Mouse (Mus musculus) adipocyte (in vitro differentiated cells): ENCODE measurements at regions not wholly inside any gene's neighbourhood (a gene's known extent, or its start where the extent isn't known, plus 50 kb on each side); places are given as distances from the start of the nearest gene placed in this dataset.

ENCODE experiments used
- DNase-seq: peaks from one replicate; pipeline ENCODE4 v3.0.0-alpha.2; 2016; ENCODE audit warnings: low spot score

DNA sequence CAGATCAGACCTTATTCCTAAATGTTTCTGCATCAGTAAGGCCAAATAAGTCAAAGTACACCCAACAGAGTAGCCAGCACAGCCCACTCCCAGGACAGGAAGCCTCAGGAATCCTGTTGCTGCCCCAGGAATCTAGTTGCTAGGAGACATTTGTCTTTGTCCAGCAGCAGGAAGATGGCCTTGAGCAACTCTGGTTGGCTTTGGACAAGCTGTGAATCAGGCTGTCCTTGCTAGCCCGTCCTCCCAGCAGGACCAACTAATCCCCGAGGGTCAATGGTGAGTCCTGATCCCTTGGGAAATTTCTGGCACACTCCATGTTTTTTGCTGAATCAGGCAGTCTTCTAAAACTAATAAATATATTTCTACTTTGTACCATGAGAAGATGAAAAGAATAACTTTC is 317.1 kb downstream of the Mtx2 start:
- DNase-seq: peak; percentile 19

DNA sequence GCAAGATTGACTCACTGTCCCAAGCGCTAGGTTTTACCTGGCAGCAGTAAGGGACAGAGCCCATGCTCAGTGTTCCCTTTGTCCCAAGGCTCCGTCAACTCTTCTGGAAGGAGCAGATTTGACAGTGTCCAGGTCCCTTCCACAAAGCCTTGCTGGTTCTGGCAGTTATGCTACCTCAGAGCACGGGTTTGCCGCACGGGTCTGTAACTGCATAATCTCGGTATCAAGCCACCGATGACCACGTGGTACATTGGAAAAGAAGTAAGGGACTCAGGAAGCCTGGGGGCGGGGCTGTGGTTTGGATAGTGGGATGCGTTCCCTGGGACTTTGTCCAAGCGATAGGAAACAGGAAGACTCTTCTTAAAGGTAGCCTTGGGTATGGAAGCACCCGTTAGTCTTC is 319.3 kb downstream of the Mtx2 start:
- DNase-seq: no peak

- no peak for DNase-seq
Measured at GRCm38 (mm10) chr2:75146256-75146655, 320.7 kb downstream of the Mtx2 start.

- no peak for DNase-seq
Measured at GRCm38 (mm10) chr2:75147399-75147798, 321.8 kb downstream of the Mtx2 start.

DNA sequence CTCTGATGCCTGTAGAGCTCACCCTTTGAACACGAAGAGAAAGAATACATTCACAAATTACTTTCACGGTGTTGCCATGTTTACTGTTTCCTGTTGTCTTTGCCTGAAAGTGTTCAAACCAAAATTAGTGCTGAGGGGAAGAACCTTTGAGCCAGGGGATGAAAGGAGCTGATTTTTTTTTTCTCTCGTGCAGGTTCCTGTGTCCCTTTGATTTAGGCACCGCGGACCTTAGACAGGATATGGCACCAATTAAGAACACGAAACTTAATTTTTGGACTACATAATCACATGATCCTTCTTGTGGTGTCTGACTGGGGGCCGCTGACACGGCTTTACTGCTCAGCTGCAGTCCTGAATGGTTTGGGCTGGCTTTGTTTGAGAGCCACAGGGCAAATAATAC is 322.4 kb downstream of the Mtx2 start:
- no peak for DNase-seq

GRCm38 (mm10) chr2:75149036-75149435 is 323.4 kb downstream of the Mtx2 start:
- DNase-seq: peak; percentile 59

- DNase-seq: peak; percentile 19
Measured at GRCm38 (mm10) chr2:75149562-75149961, 324.0 kb downstream of the Mtx2 start.

- peak; percentile 77 for DNase-seq
Measured at GRCm38 (mm10) chr2:75150986-75151385, 325.4 kb downstream of the Mtx2 start.

DNA sequence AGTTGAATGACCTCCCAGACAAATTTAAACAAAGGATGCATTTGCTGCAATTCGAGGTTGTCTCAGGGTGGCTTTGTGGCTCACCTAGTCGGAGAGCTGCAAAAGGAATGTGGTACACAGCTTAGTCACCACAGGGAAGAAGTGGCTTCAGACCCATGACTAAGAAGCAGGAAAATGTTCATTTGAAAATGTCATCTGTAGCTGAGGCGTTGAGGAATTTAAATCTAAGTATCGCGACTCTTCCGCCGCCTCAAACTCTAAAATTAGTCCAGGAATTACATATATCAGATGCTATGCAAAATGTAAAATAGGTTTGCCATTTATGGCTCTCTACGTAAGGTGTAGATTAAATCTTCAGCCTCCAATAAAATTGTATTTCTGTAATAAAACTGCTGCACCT is 325.9 kb downstream of the Mtx2 start:
- no peak for DNase-seq

DNA sequence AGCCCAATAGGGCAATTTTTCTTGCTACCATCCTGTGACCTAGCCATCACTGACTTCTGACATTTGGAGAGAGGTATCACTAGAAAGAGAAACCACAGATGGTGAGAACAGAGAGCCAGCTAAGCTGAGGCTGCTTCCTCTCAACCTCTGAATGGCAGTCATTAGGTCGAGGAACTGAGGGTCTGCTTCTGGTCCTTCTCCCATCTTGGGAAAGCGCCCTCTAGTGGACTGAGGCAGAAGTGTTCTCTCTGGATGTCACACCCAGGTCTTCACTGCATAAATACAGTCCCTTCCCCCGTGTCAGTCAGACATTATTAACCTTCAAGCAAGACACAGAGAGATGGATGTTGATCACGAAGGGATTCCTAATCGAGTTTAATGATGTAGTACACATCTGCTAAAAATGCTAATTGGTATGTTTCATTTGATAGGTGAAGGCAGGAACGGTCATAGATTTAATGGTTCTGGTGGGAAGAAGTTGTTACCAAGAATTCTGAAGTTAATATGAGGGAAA is 326.9 kb downstream of the Mtx2 start:
- DNase-seq: peak; percentile 26

- DNase-seq: no peak
Measured at GRCm38 (mm10) chr2:75154448-75154847, 328.8 kb downstream of the Mtx2 start.

- DNase-seq: no peak
Measured at GRCm38 (mm10) chr2:75158581-75158980, 333.0 kb downstream of the Mtx2 start.

- no peak for DNase-seq
Measured at GRCm38 (mm10) chr2:75161075-75161474, 335.5 kb downstream of the Mtx2 start.

DNA sequence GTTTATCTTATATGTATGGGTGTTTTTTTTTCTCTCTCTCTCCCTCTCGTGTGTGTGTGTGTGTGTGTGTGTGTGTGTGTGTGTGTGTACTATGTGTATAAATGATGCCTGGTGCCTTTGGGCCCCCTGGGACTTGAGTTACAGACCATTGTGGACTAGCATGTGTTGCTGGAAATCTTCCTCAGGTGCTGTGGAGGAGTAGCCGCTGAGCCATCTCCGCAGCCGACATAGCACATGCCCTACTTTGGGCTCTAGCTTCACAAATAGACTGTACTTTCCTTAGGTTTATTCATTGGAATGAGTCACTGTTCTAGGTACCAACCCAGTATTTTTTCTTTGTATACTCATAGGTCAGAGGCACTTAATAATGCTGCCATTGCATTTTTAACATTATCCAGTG is 339.4 kb downstream of the Mtx2 start:
- DNase-seq: no peak

- DNase-seq: no peak
Measured at GRCm38 (mm10) chr2:75176267-75176666, 350.7 kb downstream of the Mtx2 start.

GRCm38 (mm10) chr2:75183293-75183692 is 357.7 kb downstream of the Mtx2 start:
- DNase-seq: no peak

- DNase-seq: no peak
Measured at GRCm38 (mm10) chr2:75202587-75203220, 377.1 kb downstream of the Mtx2 start.

- DNase-seq: no peak
Measured at GRCm38 (mm10) chr2:75208821-75209758, 383.5 kb downstream of the Mtx2 start.

DNA sequence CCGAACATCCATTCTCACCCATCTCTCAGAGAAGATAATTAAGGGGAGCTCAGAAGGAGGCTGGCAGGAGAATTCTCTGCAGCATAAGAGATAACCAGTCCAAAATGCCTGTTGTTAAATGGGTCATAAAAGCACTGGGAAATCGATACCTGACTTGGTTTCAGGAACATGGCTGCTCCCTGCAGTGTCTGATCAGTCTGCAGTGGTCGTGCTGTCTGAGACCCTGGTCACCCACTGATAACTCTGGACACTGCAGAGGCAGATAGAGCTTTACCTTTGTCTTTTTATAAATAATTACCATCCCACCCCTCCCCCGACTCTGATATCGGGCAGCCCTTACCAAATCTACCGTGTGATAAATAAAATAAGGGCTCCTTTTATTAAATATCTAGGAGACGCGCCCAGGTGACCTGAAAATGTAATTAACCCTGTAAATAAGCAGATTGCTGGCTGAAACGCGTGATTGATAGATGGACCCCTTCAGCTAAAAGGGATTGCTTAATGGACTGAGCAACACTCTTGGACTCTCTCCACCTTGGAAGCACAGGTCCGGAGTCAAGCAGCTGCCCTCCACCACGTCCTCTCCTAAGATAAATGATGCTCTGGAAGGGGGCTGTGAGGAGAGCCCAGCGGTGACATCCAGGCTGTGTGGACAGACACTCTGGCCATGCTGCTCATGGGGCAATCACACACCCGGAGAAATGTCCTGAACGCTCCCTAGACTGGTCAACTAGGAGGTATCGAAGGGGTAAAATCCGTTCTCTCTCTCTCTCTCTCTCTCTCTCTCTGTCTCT is 384.4 kb downstream of the Mtx2 start:
- no peak for DNase-seq

- DNase-seq: no peak
Measured at GRCm38 (mm10) chr2:75216931-75217330, 391.3 kb downstream of the Mtx2 start.

DNA sequence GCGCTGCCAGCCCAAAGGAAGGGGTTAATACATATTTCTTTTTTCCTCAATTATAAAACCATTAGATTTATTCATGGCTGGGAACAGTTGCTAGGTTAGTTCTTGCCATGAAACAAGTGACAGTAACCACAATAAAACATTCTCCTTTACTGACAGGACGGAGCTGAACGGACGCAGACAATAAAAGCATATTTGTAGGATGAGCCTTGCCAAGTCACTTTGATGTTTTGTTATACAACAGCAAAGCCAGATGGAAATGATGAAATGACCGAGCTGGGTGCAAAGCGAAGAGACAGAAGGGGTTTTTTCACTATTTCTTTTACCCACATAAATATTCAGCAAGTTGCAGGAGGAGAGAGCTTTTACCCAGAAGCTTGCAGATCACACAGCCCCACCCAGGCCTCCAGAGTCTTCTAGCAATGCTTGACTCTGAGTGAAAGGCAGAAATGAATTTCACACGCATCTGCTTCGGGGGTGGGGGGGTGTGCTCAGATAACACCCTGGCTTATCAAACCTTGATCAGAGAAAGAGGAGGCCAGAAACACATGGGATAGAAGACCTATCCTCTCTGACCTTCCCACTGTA is 395.3 kb downstream of the Mtx2 start:
- DNase-seq: no peak

GRCm38 (mm10) chr2:75224443-75224842 is 398.8 kb downstream of the Mtx2 start:
- peak; percentile 96 for DNase-seq
